Mouse (Mus musculus) hindbrain, postnatal 0 days (tissue): ENCODE measurements around the gene Atxn7l3. TPM values are rescaled to one million over a fixed set of nuclear protein-coding genes. Genes with fewer than 3 reads are reported as not detected.

Experiments used
- ATAC-seq: fragments of 200-750 bp; cut with Nextera tagmentation; 2 replicates; pipeline ENCODE4 v1.8.0; 2017; ENCODE audit warnings: mild to moderate bottlenecking, moderate TSS enrichment, moderate library complexity
- DNase-seq: peaks from one replicate; pipeline ENCODE4 v3.0.0-alpha.2; 2015; ENCODE audit warnings: low spot score
- H3K27ac ChIP-seq: fragments of 300-500 bp; sonication (generic); 2 replicates; pipeline ENCODE4 v1.5.1; 2014; ENCODE audit warnings: mild to moderate bottlenecking
- H3K27me3 ChIP-seq: fragments of 300-500 bp; sonication (generic); 2 replicates; pipeline ENCODE4 v1.6.1; 2014; ENCODE audit warnings: low read length, mixed read lengths; ENCODE audit not compliant: insufficient read depth
- H3K36me3 ChIP-seq: fragments of 300-500 bp; sonication (generic); 2 replicates; pipeline ENCODE4 v1.6.1; 2014; ENCODE audit warnings: low read length, mixed read lengths; ENCODE audit not compliant: insufficient read depth
- H3K4me1 ChIP-seq: fragments of 300-500 bp; sonication (generic); 2 replicates; pipeline ENCODE4 v1.6.1; 2014; ENCODE audit warnings: antibody characterized with exemption, low read length, mixed read lengths; ENCODE audit not compliant: insufficient read depth
- H3K4me2 ChIP-seq: fragments of 300-500 bp; sonication (generic); 2 replicates; pipeline ENCODE4 v1.6.1; 2014; ENCODE audit warnings: low read depth, mild to moderate bottlenecking, low read length, moderate library complexity, mixed read lengths
- H3K4me3 ChIP-seq: fragments of 300-500 bp; sonication (generic); 2 replicates; pipeline ENCODE4 v1.5.1; 2014; ENCODE audit warnings: low read length
- H3K9ac ChIP-seq: fragments of 300-500 bp; sonication (generic); replicated peaks from 2 replicates; pipeline ENCODE4 v1.6.1; 2014; ENCODE audit warnings: mild to moderate bottlenecking, low read length, moderate library complexity, mixed read lengths
- H3K9me3 ChIP-seq: fragments of 300-500 bp; sonication (generic); 2 replicates; pipeline ENCODE4 v1.6.1; 2016; ENCODE audit warnings: low read length, mixed read lengths
- CTCF ChIP-seq: IDR thresholded peaks from 2 replicates; pipeline ENCODE4 v1.5.1; 2016; ENCODE audit warnings: antibody characterized with exemption, control low read depth, low read depth
- WGBS: fragments of 180-500 bp; shearing (Covaris S2); extraction: QIAGEN DNeasy Blood & Tissue Kit; methylation state at CpG from one replicate; pipeline ENCODE4 v1.1.7; 2014; 5-methylcytosine and 5-hydroxymethylcytosine counted together
- polyA plus RNA-seq: library from polyadenylated mRNA; unstranded; fragments of >200 nt; fragmentation: Nextera tagmentation; extraction: Ambion mirVana; gene quantifications from 2 replicates; pipeline ENCODE4 v1.2.1, GENCODE M21; 2015
- total RNA-seq: library from RNA; depleted of rRNA; stranded (reverse); fragments of >200 nt; gene quantifications from 2 replicates; pipeline ENCODE4 v1.2.3, GENCODE M21; 2014

Atxn7l3 gene
- total and polyA plus RNA-seq, 2 experiments from 2014 or later, result 23.7 to 149 TPM

DNA sequence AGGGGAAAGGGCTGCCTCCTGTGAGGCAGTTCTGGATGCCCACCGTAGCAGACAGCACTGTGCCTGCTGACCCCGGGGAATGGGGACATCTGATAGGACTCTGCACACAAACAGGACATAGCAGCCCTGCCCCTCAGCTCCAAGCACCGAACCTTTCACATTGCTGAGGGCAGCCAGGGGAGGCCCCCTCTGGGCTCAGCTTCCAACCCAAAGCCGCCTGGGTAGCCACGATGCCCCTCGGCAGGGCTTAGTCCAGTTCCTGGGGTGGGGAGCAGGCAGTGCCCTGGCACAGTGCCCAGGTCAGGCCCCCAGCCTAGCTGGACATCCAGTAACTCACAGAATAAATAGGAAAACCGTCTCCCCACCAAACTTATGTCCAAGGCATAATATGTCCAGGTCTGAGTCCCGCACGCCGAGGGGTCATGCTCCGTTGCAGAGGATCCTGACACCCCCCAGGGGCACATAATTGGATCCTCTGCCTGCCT is 5.3 kb downstream of the Atxn7l3 start:
- 76% methylated on average over 11 of the region's 11 CpGs for WGBS
- H3K36me3 ChIP-seq, result peaks cover 29% of the 10 kb centered on the region

DNA sequence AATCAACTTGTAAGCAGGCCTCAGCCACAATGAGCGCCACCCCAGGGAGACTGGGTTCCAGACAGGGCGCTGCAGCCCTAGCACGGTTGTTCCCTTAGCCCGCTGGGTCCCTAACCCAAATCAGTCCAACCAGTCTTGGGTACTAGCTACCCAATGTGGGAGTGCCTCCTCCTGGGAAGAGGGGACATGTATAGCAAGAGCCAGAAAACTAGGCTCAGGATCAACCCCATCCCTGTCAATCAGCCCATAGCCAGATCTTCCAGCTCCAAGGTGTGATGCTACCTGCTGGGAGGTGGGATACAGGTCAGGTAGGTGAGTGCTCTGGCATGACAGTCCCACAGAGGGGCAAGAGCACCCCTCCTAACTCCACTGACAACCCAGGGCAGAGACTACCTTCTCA is 6.3 kb downstream of the Atxn7l3 start:
- ATAC-seq (no peak), DNase-seq (no peak)
- H3K27me3 ChIP-seq, result no peaks in the 10 kb centered on the region
- peaks cover 10% of the 10 kb centered on the region; the same call in 1 of the 2 replicates for H3K4me1 ChIP-seq
- H3K36me3 ChIP-seq, result peaks cover 29% of the 10 kb centered on the region
- 85% methylated on average over 4 of the region's 4 CpGs for WGBS
- no peak for TF ChIP-seq CTCF
- no peaks in the 10 kb centered on the region for H3K9me3 ChIP-seq
- no peak overlapping the region for H3K4me3 ChIP-seq
- no peak overlapping the region for H3K27ac ChIP-seq
- no peak overlapping the region for H3K4me2 ChIP-seq
- no peak overlapping the region for H3K9ac ChIP-seq

More for the DNA sequence above, 5.3 kb downstream of the Atxn7l3 start:
- ATAC-seq (no peak), DNase-seq (no peak)
- Histone ChIP-seq H3K4me2 (no peak overlapping the region), H3K27ac (no peak overlapping the region), H3K4me3 (no peak overlapping the region), H3K27me3 (no peaks in the 10 kb centered on the region), H3K4me1 (peaks cover 7% of the 10 kb centered on the region; the same call in 1 of the 2 replicates), H3K9ac (no peak overlapping the region), H3K9me3 (no peaks in the 10 kb centered on the region)
- TF ChIP-seq CTCF, result no peak

DNA sequence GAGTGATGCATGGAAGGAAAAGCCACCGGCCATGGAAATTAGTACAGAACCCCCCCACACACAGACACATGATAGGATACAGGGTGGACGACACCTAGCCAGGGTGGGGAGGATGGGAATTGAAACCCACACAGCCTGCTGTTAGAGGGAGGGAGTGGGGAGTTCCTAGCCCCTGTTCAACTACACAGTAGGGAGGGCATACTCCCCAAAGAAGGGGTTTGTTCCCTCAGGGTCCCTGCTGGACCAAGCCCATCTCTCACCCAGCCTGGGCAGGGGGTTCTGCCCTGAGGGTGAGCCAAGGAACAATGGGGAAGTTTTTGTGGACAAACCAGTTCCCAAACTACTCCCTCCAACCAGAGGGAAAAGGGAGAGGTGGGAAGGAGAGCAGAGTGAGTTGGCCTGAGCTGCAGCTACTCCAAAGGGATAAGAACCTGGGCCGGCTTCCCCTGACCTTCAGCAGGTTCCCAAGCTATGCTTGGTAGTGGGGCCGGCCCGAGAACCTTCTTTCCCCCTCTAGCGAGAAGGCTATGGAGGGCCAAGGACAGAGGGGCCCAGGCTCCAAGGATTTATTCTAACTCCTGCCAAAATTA is 6.8 kb downstream of the Atxn7l3 start:
- no peaks in the 10 kb centered on the region for H3K9me3 ChIP-seq
- H3K4me3 ChIP-seq, result no peak overlapping the region
- 57% methylated on average over 6 of the region's 6 CpGs for WGBS
- no peak overlapping the region for H3K9ac ChIP-seq
- ATAC-seq, result no peak
- peaks cover 5% of the 10 kb centered on the region; the same call in 1 of the 2 replicates for H3K4me1 ChIP-seq
- H3K27ac ChIP-seq, result no peak overlapping the region; the same call in 1 of the 2 replicates
- H3K36me3 ChIP-seq, result peaks cover 29% of the 10 kb centered on the region
- no peak for DNase-seq
- no peak overlapping the region for H3K4me2 ChIP-seq
- H3K27me3 ChIP-seq, result no peaks in the 10 kb centered on the region
- no peak for TF ChIP-seq CTCF

DNA sequence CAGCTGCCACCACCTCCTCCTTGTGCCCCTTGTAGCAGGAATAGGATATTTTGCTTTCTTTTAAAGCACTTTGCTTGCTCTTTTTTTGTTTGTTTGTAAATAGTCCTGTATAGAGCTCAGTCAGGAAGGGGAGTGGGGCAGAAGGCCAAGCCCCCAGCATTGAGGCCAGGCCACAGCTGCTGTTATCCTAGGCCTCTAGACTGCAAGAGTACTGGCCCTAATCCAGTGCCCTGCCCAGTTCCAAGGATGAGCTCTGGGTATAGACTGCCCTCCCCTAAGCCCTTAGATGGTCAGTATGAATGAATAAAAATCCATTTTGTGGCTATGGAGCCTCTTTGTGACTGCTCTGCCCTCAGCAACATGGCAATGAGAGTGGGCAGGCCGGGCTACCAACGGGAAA is 7.5 kb downstream of the Atxn7l3 start:
- WGBS, result 73% methylated on average over 2 of the region's 2 CpGs
- Histone ChIP-seq H3K9ac (no peak overlapping the region), H3K4me3 (no peak overlapping the region), H3K4me1 (peaks cover 5% of the 10 kb centered on the region; the same call in 1 of the 2 replicates), H3K9me3 (no peaks in the 10 kb centered on the region), H3K4me2 (no peak overlapping the region), H3K27ac (peak overlapping the region; percentile 32; the same call in 1 of the 2 replicates), H3K27me3 (no peaks in the 10 kb centered on the region), H3K36me3 (peaks cover 29% of the 10 kb centered on the region)
- DNase-seq, result no peak
- ATAC-seq, result no peak
- no peak for TF ChIP-seq CTCF

DNA sequence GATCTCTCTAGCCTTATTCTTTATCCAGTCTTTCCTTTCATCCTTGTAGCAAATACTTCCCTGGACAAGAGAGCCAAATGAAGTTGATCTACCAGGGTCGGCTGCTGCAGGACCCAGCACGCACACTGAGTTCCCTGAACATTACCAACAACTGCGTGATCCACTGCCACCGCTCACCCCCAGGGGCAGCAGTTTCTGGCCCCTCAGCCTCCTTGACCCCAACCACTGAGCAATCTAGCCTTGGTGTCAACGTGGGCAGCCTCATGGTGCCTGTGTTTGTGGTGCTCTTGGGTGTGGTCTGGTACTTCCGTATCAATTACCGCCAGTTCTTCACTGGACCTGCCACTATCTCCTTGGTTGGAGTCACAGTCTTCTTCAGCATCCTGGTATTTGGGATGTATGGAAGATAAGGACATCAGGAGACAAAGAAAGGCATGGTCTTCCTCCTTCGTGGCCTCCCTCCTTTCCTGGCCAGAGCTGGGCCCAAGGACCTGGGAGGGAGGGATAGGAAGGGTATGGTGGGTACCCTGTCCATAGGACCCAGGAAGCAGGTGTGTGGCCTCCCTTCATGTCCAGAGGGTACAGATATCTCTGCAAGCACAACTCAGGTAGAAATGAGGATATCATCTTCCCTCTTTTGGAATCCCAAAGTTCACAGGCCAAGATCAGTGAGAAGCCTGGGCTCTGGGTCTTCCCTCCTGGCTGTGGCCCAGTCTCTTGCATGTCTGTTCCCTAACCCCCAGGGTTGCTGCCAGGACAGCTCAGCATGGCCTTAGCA is 8.2 kb downstream of the Atxn7l3 start:
- WGBS, result 84% methylated on average over 8 of the region's 8 CpGs
- ATAC-seq, result no peak

DNA sequence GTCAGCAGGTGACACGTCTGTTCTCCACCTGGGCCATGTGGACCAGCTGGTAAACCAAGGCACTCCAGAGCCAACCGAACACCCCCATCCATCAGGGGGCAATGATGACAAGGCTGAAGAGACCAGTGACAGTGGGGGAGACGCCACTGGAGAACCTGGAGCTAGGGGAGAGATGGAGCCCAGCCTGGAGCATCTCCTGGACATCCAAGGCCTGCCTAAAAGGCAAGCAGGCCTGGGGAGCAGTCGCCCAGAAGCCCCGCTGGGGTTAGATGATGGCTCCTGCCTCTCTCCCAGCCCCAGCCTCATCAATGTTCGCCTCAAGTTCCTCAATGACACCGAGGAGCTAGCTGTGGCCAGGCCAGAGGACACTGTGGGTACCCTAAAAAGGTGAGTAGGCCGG is 8.9 kb downstream of the Atxn7l3 start:
- no peak for TF ChIP-seq CTCF
- no peak overlapping the region for H3K27ac ChIP-seq
- no peaks in the 10 kb centered on the region for H3K9me3 ChIP-seq
- DNase-seq (no peak), ATAC-seq (no peak)
- H3K36me3 ChIP-seq, result peaks cover 24% of the 10 kb centered on the region
- peaks cover 5% of the 10 kb centered on the region; the same call in 1 of the 2 replicates for H3K4me1 ChIP-seq
- WGBS, result 88% methylated on average over 8 of the region's 8 CpGs
- H3K27me3 ChIP-seq, result no peaks in the 10 kb centered on the region
- H3K9ac ChIP-seq, result no peak overlapping the region
- H3K4me3 ChIP-seq, result no peak overlapping the region
- H3K4me2 ChIP-seq, result no peak overlapping the region

More for the DNA sequence above, 8.2 kb downstream of the Atxn7l3 start:
- no peak for DNase-seq
- H3K9ac ChIP-seq, result no peak overlapping the region
- H3K27me3 ChIP-seq, result no peaks in the 10 kb centered on the region
- peak overlapping the region; percentile 32; the same call in 1 of the 2 replicates for H3K27ac ChIP-seq
- no peak overlapping the region for H3K4me2 ChIP-seq
- TF ChIP-seq CTCF, result no peak
- no peaks in the 10 kb centered on the region for H3K9me3 ChIP-seq
- H3K4me3 ChIP-seq, result no peak overlapping the region
- peaks cover 29% of the 10 kb centered on the region for H3K36me3 ChIP-seq
- peaks cover 5% of the 10 kb centered on the region; the same call in 1 of the 2 replicates for H3K4me1 ChIP-seq
